ENCODE assay signal across 10 mouse cellular contexts in genomic region chr7:24901842-24902241, GRCm38 (mm10). TPM values are rescaled to one million over a fixed set of nuclear protein-coding genes. Genes with fewer than 3 reads are reported as not detected.
DNase-seq lines count a peak whose midpoint lies in the region; ATAC-seq lines count a peak whose summit lies in the region.
"Had no signal": no experiment of that assay in that cellular context is flagged by ENCODE, and none has a peak within 500 bp of the region (broad histone marks: within the 10 kb centered on the region; RNA-seq: fewer than 3 reads in every experiment).

No protein-coding gene starts in this region.

- no peaks in the 10 kb centered on the region for H3K27me3 ChIP-seq in heart, embryonic 10.5 days (ENCODE audit: insufficient read depth, poor library complexity, severe bottlenecking)
- no peaks in the 10 kb centered on the region for H3K27me3 ChIP-seq in liver, embryonic 15.5 days
- H3K27me3 ChIP-seq: megakaryocyte, embryonic 14.5 days had no signal

- H3K27ac ChIP-seq in heart, embryonic 10.5 days: peak overlapping the region; percentile 94; the same call in 1 of the 2 replicates
- peak overlapping the region; percentile 93 for H3K27ac ChIP-seq in liver, embryonic 15.5 days (replicated peaks)

- H3K4me3 ChIP-seq in heart, embryonic 10.5 days: peak overlapping the region; percentile 80; the same call in 1 of the 2 replicates
- H3K4me3 ChIP-seq in liver, embryonic 15.5 days (replicated peaks): peak overlapping the region; percentile 72; the same call in 1 of the 2 replicates

- 36% methylated on average over 1 of the region's 1 CpGs for WGBS in heart, embryonic 10.5 days
- WGBS in liver, embryonic 15.5 days (ENCODE audit: insufficient replicate concordance): 8% methylated on average over 1 of the region's 1 CpGs

- H3K9me3 ChIP-seq in heart, embryonic 10.5 days: no peaks in the 10 kb centered on the region
- no peaks in the 10 kb centered on the region for H3K9me3 ChIP-seq in liver, embryonic 15.5 days (replicated peaks)
- H3K9me3 ChIP-seq: megakaryocyte, embryonic 14.5 days had no signal

- no peaks in the 10 kb centered on the region for H3K36me3 ChIP-seq in heart, embryonic 10.5 days
- H3K36me3 ChIP-seq in liver, embryonic 15.5 days (replicated peaks): no peaks in the 10 kb centered on the region

- DNase-seq in heart, embryonic 10.5 days (ENCODE audit: low spot score): no peak
- no peak for DNase-seq in heart, postnatal 25 days (ENCODE audit: low spot score)
- peak; percentile 47 for DNase-seq in thymus, postnatal 14 days
- DNase-seq in thymus, postnatal 4 days: no peak
- no peak for DNase-seq in adipocyte (ENCODE audit: low spot score)
- no peak for DNase-seq in embryo, embryonic 10.5 days (ENCODE audit: low spot score)
- no peak for DNase-seq in cerebellum, adult 9-11 months

- H3K9ac ChIP-seq in liver, embryonic 15.5 days: no peak overlapping the region

- peaks cover 33% of the 10 kb centered on the region for H3K4me1 ChIP-seq in heart, embryonic 10.5 days
- H3K4me1 ChIP-seq in liver, embryonic 15.5 days (replicated peaks): peaks cover 58% of the 10 kb centered on the region

- intact Hi-C loops in heart, postnatal 25 days (cut with DNase I): no loop called here

- ATAC-seq in liver, embryonic 15.5 days (ENCODE audit: insufficient read depth): no peak

- H3K4me2 ChIP-seq in liver, embryonic 15.5 days: peak overlapping the region; percentile 93

RNA-seq across cellular contexts. Expression of gene Arhgef1, which starts 0.9 kb away (rescaled TPM):
- polyA plus RNA-seq in heart, embryonic 10.5 days (2016; fragmentation: Nextera tagmentation; extraction: Ambion mirVana): 83.4 and 87.5 TPM in 2 replicates
- 10 to 100 TPM; 47.8 to 51.8 TPM for total RNA-seq in heart, postnatal 25 days (2021)
- polyA plus RNA-seq in liver, embryonic 15.5 days (2015; fragmentation: Nextera tagmentation; extraction: Ambion mirVana): 41.7 and 46.4 TPM in 2 replicates

RNA-seq across cellular contexts. Expression of gene Cd79a, which starts 4.7 kb away (rescaled TPM):
- polyA plus RNA-seq in heart, embryonic 10.5 days (2016; fragmentation: Nextera tagmentation; extraction: Ambion mirVana): 0.26 and 0.40 TPM in 2 replicates
- total RNA-seq in heart, postnatal 25 days (2021): 1 to 10 TPM in 1 of 2 experiments, under 1 TPM in 1; 0.96 to 2.0 TPM
- polyA plus RNA-seq in liver, embryonic 15.5 days (2015; fragmentation: Nextera tagmentation; extraction: Ambion mirVana): 6.0 and 7.2 TPM in 2 replicates

RNA-seq across cellular contexts. Expression of gene Rps19, which starts 17.7 kb away (rescaled TPM):
- polyA plus RNA-seq in heart, embryonic 10.5 days (2016; fragmentation: Nextera tagmentation; extraction: Ambion mirVana): 1,532 and 1,854 TPM in 2 replicates
- total RNA-seq in heart, postnatal 25 days (2021): 100 to 1,000 TPM; 493 to 532 TPM
- polyA plus RNA-seq in liver, embryonic 15.5 days (2015; fragmentation: Nextera tagmentation; extraction: Ambion mirVana): 1,016 and 1,167 TPM in 2 replicates

RNA-seq across cellular contexts. Expression of gene Dmrtc2, which starts 32.0 kb away (rescaled TPM):
- not detected in 2 replicates for polyA plus RNA-seq in heart, embryonic 10.5 days (2016; fragmentation: Nextera tagmentation; extraction: Ambion mirVana)
- total RNA-seq in heart, postnatal 25 days (2021): not detected
- polyA plus RNA-seq in liver, embryonic 15.5 days (2015; fragmentation: Nextera tagmentation; extraction: Ambion mirVana): not detected in 2 replicates
- polyA plus RNA-seq: embryonic facial prominence, embryonic 11.5 days had no signal

RNA-seq across cellular contexts. Expression of gene Lypd4, which starts 32.1 kb away (rescaled TPM):
- not detected in 2 replicates for polyA plus RNA-seq in heart, embryonic 10.5 days (2016; fragmentation: Nextera tagmentation; extraction: Ambion mirVana)
- not detected for total RNA-seq in heart, postnatal 25 days (2021)
- not detected in 2 replicates for polyA plus RNA-seq in liver, embryonic 15.5 days (2015; fragmentation: Nextera tagmentation; extraction: Ambion mirVana)
- polyA plus RNA-seq: embryonic facial prominence, embryonic 11.5 days had no signal
